Mouse (Mus musculus) spleen, adult 2 months (tissue): ENCODE results near the gene Gdi2.
"Not testable (repeated sequence)": the region's sequence is repeated elsewhere in the genome, so short reads cannot be mapped to it uniquely, and the experiment has no call there.

Experiments
- CTCF ChIP-seq: fragments of 200-500 bp; IDR thresholded peaks from 2 replicates; pipeline ENCODE4 v1.5.1; 2011; ENCODE audit warnings: mild to moderate bottlenecking, inconsistent platforms; ENCODE audit not compliant: insufficient read depth, insufficient read length, insufficient replicate concordance; ENCODE audit errors: extremely low read depth
- POLR2A ChIP-seq: fragments of 200-500 bp; IDR thresholded peaks from 2 replicates; pipeline ENCODE4 v1.6.1; 2011; ENCODE audit warnings: low read depth, low read length, inconsistent platforms

DNA sequence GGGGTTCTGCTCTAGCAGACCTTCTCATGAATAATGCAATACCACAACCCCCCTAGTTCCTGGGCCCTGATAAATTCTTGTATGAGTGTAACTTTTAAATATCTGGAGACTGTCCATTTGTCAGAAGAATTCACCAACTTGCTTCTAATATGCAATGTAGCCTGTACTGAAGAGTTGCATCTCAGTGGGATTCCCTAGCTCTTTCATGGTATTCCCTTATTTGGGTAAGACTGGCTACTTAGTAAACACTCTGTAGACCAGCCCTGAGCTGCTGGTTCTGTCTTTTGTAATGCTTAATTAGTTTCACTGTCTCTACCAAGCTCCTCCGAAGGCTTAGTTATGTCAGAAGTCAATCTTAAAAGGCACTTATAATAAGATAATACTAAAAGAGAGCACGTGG, 6.7 kb upstream of the Gdi2 start:
- TF ChIP-seq POLR2A, CTCF: not testable (repeated sequence)
